Mouse (Mus musculus): ENCODE measurements around the gene Acad11. TPM values are rescaled to one million over a fixed set of nuclear protein-coding genes. Genes with fewer than 3 reads are reported as not detected.

Gene Acad11
- polyA plus RNA-seq (2012; rRNA removed; ENCODE audit: low replicate concordance) = 53.8 and 68.2 TPM in 2 replicates

DNA sequence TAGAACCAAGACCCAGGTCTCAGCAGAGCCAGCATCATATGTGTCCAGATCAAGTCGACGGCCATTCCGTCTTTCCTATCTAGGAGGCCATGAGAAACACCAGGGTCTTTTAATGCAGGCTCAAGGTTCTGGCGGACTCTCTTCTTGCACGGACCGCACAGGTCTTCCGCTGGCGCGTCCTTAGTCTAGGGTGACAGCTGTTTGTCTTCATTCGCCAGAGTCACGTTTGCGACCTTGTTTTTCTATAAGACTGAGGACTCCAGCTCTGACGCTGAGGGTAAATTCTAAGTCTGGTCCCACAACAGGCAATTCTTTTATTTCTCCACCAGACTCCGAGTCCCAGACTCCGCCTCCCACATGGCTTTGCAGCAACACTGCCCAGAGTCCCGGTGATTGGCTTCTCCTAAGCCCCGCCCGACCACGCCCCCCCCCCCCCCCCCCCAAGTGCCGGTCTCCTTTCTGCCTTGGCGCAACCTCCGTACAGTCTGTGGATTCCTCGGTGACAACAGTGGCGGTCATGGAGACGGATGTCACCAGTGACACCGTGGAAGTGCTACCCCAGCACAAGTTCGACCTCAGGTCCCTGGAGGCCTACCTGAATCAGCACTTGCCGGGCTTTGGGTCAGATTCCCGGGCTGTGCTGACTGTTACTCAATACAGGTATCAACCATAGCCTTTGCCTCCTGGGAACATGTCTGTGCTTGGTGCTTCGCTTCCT, at the start of gene Acad11:
Gene Acad11 (plus strand): TSS at position 134 of the 718 bp plus-strand sequence.

DNA sequence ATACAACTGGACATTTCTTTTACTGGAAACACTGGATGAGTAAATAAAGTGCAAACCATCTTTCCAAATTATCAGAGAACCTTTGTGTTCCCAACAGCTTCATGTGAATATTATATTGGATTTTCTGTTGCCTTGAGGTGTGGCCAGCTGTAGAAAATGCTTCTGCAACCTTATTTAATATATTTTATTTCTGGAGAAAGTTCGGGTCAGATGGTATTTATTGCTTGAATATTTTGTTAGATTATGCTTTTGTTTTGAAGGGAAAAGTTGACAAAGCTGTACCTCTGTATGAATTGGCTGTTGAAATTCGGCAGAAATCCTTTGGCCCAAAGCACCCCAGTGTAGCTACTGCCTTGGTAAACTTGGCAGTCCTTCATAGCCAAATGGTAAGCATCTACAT, 22.8 kb upstream of the Acad11 start, which contains the start of gene Gm28305:
Gene Gm28305 (plus strand): TSS at position 301 of the 400 bp plus-strand sequence.

DNA sequence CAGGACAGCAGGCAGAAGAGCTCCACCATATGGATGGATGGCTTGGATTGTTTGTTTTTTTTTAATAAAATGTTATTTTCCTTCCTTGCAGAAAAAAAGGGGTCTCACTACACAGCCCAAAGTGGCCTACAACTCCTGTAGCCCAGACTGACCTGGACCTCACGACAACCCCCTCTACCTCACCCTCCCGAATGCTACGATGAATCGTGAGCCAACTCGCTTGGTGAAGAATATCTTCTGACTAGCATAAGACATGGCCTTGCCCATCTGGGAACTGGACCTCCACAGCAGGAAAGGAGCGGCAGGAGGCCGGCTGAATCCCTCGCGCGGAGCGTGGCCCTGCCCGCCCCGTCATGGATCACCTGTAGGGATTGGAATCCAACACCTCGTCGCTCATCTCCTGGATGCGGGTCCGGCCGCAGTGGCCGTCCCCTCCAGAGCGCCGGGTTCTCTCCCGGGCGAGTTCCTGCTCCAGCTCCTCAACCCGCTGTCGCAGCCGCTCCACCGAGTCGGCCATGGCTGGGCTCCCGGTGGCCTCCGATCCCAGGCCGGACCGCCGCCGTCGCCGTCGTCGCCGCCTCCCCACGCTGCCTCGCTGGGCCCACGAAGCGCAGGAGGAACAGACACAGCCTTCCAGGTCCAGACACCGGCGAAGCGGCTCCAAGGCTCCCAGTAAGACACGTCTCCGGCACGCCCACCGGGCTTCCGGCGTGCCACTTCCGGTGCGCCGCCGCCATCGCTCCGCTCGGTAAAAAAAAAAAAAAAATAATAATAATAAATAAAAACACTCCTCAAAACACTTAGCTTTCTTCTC, 540 bp upstream of the Acad11 start, which contains the start of gene Uba5:
Gene Uba5 (minus strand): TSS at position 705 of the 814 bp plus-strand sequence.

DNA sequence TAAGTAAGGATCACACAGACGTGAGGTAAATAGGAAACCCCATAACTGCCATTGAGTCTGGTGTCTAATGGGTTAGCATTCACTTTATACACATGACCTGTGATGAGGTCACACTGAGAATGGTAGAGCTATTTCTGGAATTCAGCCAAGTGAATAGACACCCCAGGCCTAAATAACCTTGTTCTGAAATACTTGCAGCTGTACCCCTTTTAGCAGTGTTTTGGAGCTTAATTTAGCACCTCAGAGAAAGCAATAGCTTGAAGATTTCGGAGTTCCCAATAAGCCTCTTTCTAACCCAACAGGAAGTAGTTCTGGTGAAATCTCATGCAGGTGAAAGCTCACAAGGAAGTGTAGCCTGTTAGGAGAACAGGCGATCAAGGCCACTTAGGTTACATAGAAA, 63.7 kb downstream of the Acad11 start, which contains the start of gene Ackr4:
Gene Ackr4 (minus strand): TSS at position 101 of the 400 bp plus-strand sequence.

Other genes starting within 250 kb of the Acad11 start
- gene Nphp3, start 60.8 kb upstream of the Acad11 start, polyA plus RNA-seq (2012; rRNA removed; ENCODE audit: low replicate concordance) = 6.2 and 13.7 TPM in 2 replicates
- gene Gm28305, start 22.7 kb upstream of the Acad11 start, polyA plus RNA-seq (2012; rRNA removed; ENCODE audit: low replicate concordance) = not detected in 2 replicates
- gene Uba5, start 243 bp upstream of the Acad11 start, polyA plus RNA-seq (2012; rRNA removed; ENCODE audit: low replicate concordance) = 11.3 and 18.7 TPM in 2 replicates
- 3.9 and 9.2 TPM in 2 replicates for gene Ackr4, start 63.6 kb downstream of the Acad11 start, polyA plus RNA-seq (2012; rRNA removed; ENCODE audit: low replicate concordance)
- 33.7 and 64.1 TPM in 2 replicates for gene Dnajc13, start 199.6 kb downstream of the Acad11 start, polyA plus RNA-seq (2012; rRNA removed; ENCODE audit: low replicate concordance)

Measured in mammary gland, adult 2 months (tissue).